Mouse (Mus musculus) ES-Bruce4 (cell line): ENCODE measurements around the gene Rnf187. TPM values are rescaled to one million over a fixed set of nuclear protein-coding genes. Genes with fewer than 3 reads are reported as not detected.
A peak's percentile ranks its signal among the peaks of the same experiment; 100 is the strongest.

ENCODE experiments used
- H3K27ac ChIP-seq: 2 replicates; pipeline ENCODE4 v1.5.1; 2012; ENCODE audit warnings: low read length, inconsistent platforms; ENCODE audit not compliant: insufficient read depth
- H3K27me3 ChIP-seq: 2 replicates; pipeline ENCODE4 v1.6.1; 2012; ENCODE audit warnings: mild to moderate bottlenecking, low read length, inconsistent platforms; ENCODE audit not compliant: control insufficient read depth, poor library complexity, insufficient read depth, severe bottlenecking
- H3K36me3 ChIP-seq: 2 replicates; pipeline ENCODE4 v1.6.1; 2012; ENCODE audit warnings: inconsistent platforms, mild to moderate bottlenecking, low read length, moderate library complexity; ENCODE audit not compliant: control insufficient read depth, poor library complexity, insufficient read depth, severe bottlenecking
- H3K4me1 ChIP-seq: one replicate; pipeline ENCODE4 v1.8.1; 2011; ENCODE audit warnings: low read length; ENCODE audit not compliant: control insufficient read depth, insufficient read depth
- H3K4me3 ChIP-seq: 2 replicates; pipeline ENCODE4 v1.5.1; 2011; ENCODE audit warnings: low read depth, mild to moderate bottlenecking, low read length
- H3K9ac ChIP-seq: 2 replicates; pipeline ENCODE4 v1.6.1; 2012; ENCODE audit warnings: low read depth, mild to moderate bottlenecking, inconsistent platforms; ENCODE audit not compliant: poor library complexity, severe bottlenecking
- H3K9me3 ChIP-seq: replicated peaks from 2 replicates; pipeline ENCODE4 v1.6.1; 2012; ENCODE audit warnings: mild to moderate bottlenecking, low read length, inconsistent platforms; ENCODE audit not compliant: control insufficient read depth, poor library complexity, insufficient read depth, severe bottlenecking
- CTCF ChIP-seq: IDR thresholded peaks from one replicate; pipeline ENCODE4 v1.8.1; 2011; ENCODE audit warnings: low read depth, low read length
- EP300 ChIP-seq: IDR thresholded peaks from 2 replicates; pipeline ENCODE4 v1.6.1; 2011; ENCODE audit warnings: low read depth, low read length; ENCODE audit not compliant: insufficient read depth
- POLR2A ChIP-seq: IDR thresholded peaks from one replicate; pipeline ENCODE4 v1.8.1; 2011; ENCODE audit warnings: low read length; ENCODE audit not compliant: insufficient read depth
- polyA plus RNA-seq: library from polyadenylated mRNA; stranded (reverse); fragments of >200 nt; gene quantifications from 2 replicates; pipeline ENCODE4 v1.2.4, GENCODE M21; 2011; ENCODE audit warnings: low read depth; ENCODE audit not compliant: missing spikeins, insufficient read depth, insufficient read length

Rnf187 gene
- polyA plus RNA-seq, 1 experiment = 105 TPM

GRCm38 (mm10) chr11:58916879-58917744 lies 21.6 kb downstream of the Rnf187 start:
- Histone ChIP-seq H3K4me1 (no peaks in the 10 kb centered on the region), H3K36me3 (no peaks in the 10 kb centered on the region), H3K9me3 (no peaks in the 10 kb centered on the region), H3K4me3 (no peak overlapping the region), H3K9ac (no peak overlapping the region), H3K27me3 (no peaks in the 10 kb centered on the region), H3K27ac (no peak overlapping the region)
- TF ChIP-seq EP300 (no peak), CTCF (peak; percentile 67), POLR2A (no peak)

GRCm38 (mm10) chr11:58914461-58915028 lies 24.2 kb downstream of the Rnf187 start:
- Histone ChIP-seq H3K9ac (peak overlapping the region; percentile 2; the same call in 1 of the 2 replicates), H3K27ac (no peak overlapping the region), H3K9me3 (no peaks in the 10 kb centered on the region), H3K4me1 (no peaks in the 10 kb centered on the region), H3K27me3 (no peaks in the 10 kb centered on the region), H3K36me3 (no peaks in the 10 kb centered on the region), H3K4me3 (peak overlapping the region; percentile 50)
- no peak for TF ChIP-seq EP300
- TF ChIP-seq CTCF = no peak
- no peak for TF ChIP-seq POLR2A

GRCm38 (mm10) chr11:58913776-58914175 lies 24.9 kb downstream of the Rnf187 start:
- Histone ChIP-seq H3K9me3 (no peaks in the 10 kb centered on the region), H3K36me3 (no peaks in the 10 kb centered on the region), H3K9ac (no peak overlapping the region; the same call in 1 of the 2 replicates), H3K4me1 (no peaks in the 10 kb centered on the region), H3K4me3 (no peak overlapping the region), H3K27me3 (no peaks in the 10 kb centered on the region), H3K27ac (no peak overlapping the region)
- TF ChIP-seq EP300 = no peak
- TF ChIP-seq POLR2A = no peak

- Histone ChIP-seq H3K4me1 (no peaks in the 10 kb centered on the region), H3K4me3 (peak overlapping the region; percentile 50; the same call in 1 of the 2 replicates), H3K9me3 (no peaks in the 10 kb centered on the region), H3K36me3 (peaks cover 3% of the 10 kb centered on the region; the same call in 1 of the 2 replicates), H3K9ac (no peak overlapping the region), H3K27me3 (no peaks in the 10 kb centered on the region), H3K27ac (no peak overlapping the region)
- TF ChIP-seq EP300 = no peak
- no peak for TF ChIP-seq CTCF
- TF ChIP-seq POLR2A = peak; percentile 38
These were observed 33.9 kb downstream of the Rnf187 start for GRCm38 (mm10) chr11:58904838-58905237.

- Histone ChIP-seq H3K4me3 (peak overlapping the region; percentile 97), H3K27me3 (no peaks in the 10 kb centered on the region), H3K4me1 (no peaks in the 10 kb centered on the region), H3K27ac (no peak overlapping the region), H3K9ac (peak overlapping the region; percentile 56), H3K9me3 (no peaks in the 10 kb centered on the region), H3K36me3 (peaks cover 3% of the 10 kb centered on the region; the same call in 1 of the 2 replicates)
- no peak for TF ChIP-seq EP300
- TF ChIP-seq POLR2A = no peak
- no peak for TF ChIP-seq CTCF
These were observed 34.4 kb downstream of the Rnf187 start for GRCm38 (mm10) chr11:58904410-58904718.
